ENCODE assay signal across 28 mouse cellular contexts in the genomic region with DNA sequence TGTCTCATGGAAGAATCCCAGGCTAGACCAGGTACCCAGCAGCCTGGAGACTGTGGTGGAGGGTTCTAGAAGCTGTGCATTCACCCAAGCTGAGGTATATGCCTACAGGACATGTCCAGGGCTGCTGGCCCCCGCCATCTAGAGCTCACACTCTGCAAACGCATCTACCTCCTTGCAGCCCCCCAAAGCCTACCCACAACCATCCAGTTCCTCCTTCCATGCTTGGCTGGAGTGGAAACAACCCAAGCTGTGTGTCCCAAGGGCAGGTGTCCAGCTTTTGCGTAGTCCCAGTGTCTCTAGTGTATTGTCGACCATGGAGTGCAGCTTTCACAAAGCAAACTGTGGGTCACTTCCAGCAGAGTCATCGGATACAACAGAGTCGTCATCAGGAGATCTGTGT. TPM values are rescaled to one million over a fixed set of nuclear protein-coding genes. Genes with fewer than 3 reads are reported as not detected.
"Had no signal": no experiment of that assay in that cellular context is flagged by ENCODE, and none has a peak within 500 bp of the region (broad histone marks: within the 10 kb centered on the region; RNA-seq: fewer than 3 reads in every experiment).

No protein-coding gene starts in this region.

- H3K27ac ChIP-seq: heart, adult 2 months; heart, embryonic 13.5 days; heart, embryonic 15.5 days; hindbrain, embryonic 12.5 days; hindbrain, embryonic 15.5 days; hindbrain, postnatal 0 days; kidney, embryonic 15.5 days; kidney, postnatal 0 days; limb, embryonic 13.5 days; limb, embryonic 15.5 days; liver, embryonic 12.5 days; liver, embryonic 14.5 days had no signal

- H3K9ac ChIP-seq: heart, embryonic 13.5 days; heart, embryonic 15.5 days; hindbrain, embryonic 12.5 days; hindbrain, embryonic 15.5 days; kidney, embryonic 15.5 days; limb, embryonic 13.5 days; limb, embryonic 15.5 days; liver, embryonic 12.5 days; liver, embryonic 14.5 days had no signal

- H3K27me3 ChIP-seq: hindbrain, embryonic 15.5 days had no signal

- H3K4me3 ChIP-seq: heart, adult 2 months; heart, embryonic 13.5 days; heart, embryonic 15.5 days; hindbrain, embryonic 12.5 days; hindbrain, embryonic 15.5 days; kidney, embryonic 15.5 days; limb, embryonic 13.5 days; limb, embryonic 15.5 days; liver, embryonic 12.5 days had no signal

- H3K4me2 ChIP-seq: heart, embryonic 11.5 days; heart, embryonic 13.5 days; heart, embryonic 15.5 days; hindbrain, embryonic 12.5 days; hindbrain, embryonic 15.5 days; kidney, embryonic 15.5 days; limb, embryonic 13.5 days; limb, embryonic 15.5 days; liver, embryonic 12.5 days had no signal

- ATAC-seq: hindbrain, postnatal 0 days; intestine, embryonic 16.5 days; liver, embryonic 12.5 days had no signal

- H3K36me3 ChIP-seq: heart, embryonic 13.5 days; heart, embryonic 15.5 days; hindbrain, embryonic 12.5 days; hindbrain, embryonic 15.5 days; kidney, embryonic 15.5 days; limb, embryonic 13.5 days; limb, embryonic 15.5 days; liver, embryonic 12.5 days had no signal

- H3K9me3 ChIP-seq: heart, embryonic 13.5 days; heart, embryonic 15.5 days; hindbrain, embryonic 12.5 days; hindbrain, embryonic 15.5 days; kidney, embryonic 15.5 days; limb, embryonic 13.5 days; limb, embryonic 15.5 days; liver, embryonic 12.5 days had no signal

- DNase-seq: gastrocnemius, postnatal 14 days; heart, adult 2 months; heart, postnatal 14 days; heart, postnatal 36 days; kidney, adult 11 months; kidney, adult 2 months; kidney, adult 9 months; kidney, postnatal 14 days; kidney, postnatal 36 days; layer of hippocampus, adult 9-11 months; layer of hippocampus, postnatal 36 days; left cerebral cortex, postnatal 4 days had no signal

RNA-seq across cellular contexts. Expression of a gene that starts 2.1 kb away (rescaled TPM):
- polyA plus RNA-seq: intestine, embryonic 14.5 days; kidney, postnatal 0 days; large intestine, adult 2 months; limb, embryonic 11.5 days had no signal

RNA-seq across cellular contexts. Expression of a gene that starts 30.0 kb away (rescaled TPM):
- polyA plus RNA-seq: kidney, adult 2 months; liver, embryonic 12.5 days; liver, embryonic 14.5 days had no signal
